Mouse (Mus musculus): ENCODE results near the gene Tfap2b.

- TF ChIP-seq CTCF (IDR thresholded peaks at IDR 0.05; ENCODE audit: extremely low read depth, insufficient read length, insufficient replicate concordance, low read depth, low read length) (no peak), POLR2A (IDR thresholded peaks at IDR 0.05; ENCODE audit: low read depth, low read length) (no peak)
Observed at GRCm38 (mm10) chr1:19213851-19214395, 5.2 kb downstream of the Tfap2b start.

All from small intestine, adult 2 months (tissue).